Mouse (Mus musculus) forebrain, embryonic 10.5 days (tissue): ENCODE results near the gene Fat3. TPM values are rescaled to one million over a fixed set of nuclear protein-coding genes. Genes with fewer than 3 reads are reported as not detected.

Experiments
- DNase-seq: peaks from one replicate; pipeline ENCODE4 v3.0.0-alpha.2; 2017; ENCODE audit warnings: low spot score; ENCODE audit errors: extremely low spot score
- H3K27ac ChIP-seq: fragments of 300-500 bp; sonication (generic); 2 replicates; pipeline ENCODE4 v1.5.1; 2016; ENCODE audit warnings: mild to moderate bottlenecking
- H3K27me3 ChIP-seq: fragments of 300-500 bp; sonication (generic); 2 replicates; pipeline ENCODE4 v1.6.1; 2016; ENCODE audit warnings: mild to moderate bottlenecking; ENCODE audit not compliant: poor library complexity, severe bottlenecking
- H3K36me3 ChIP-seq: fragments of 300-500 bp; sonication (generic); replicated peaks from 2 replicates; pipeline ENCODE4 v1.6.1; 2016; ENCODE audit warnings: mild to moderate bottlenecking, moderate library complexity
- H3K4me1 ChIP-seq: fragments of 300-500 bp; sonication (generic); 2 replicates; pipeline ENCODE4 v1.6.1; 2016
- H3K4me3 ChIP-seq: fragments of 300-500 bp; sonication (generic); 2 replicates; pipeline ENCODE4 v1.5.1; 2016; ENCODE audit warnings: mild to moderate bottlenecking, moderate library complexity
- H3K9me3 ChIP-seq: fragments of 300-500 bp; sonication (generic); 2 replicates; pipeline ENCODE4 v1.6.1; 2016; ENCODE audit warnings: mild to moderate bottlenecking, moderate library complexity
- WGBS: fragments of 180-500 bp; shearing (Covaris S2); methylation state at CpG from one replicate; pipeline ENCODE4 v1.1.7; 2016; 5-methylcytosine and 5-hydroxymethylcytosine counted together
- polyA plus RNA-seq: library from polyadenylated mRNA; unstranded; fragments of >200 nt; fragmentation: Nextera tagmentation; extraction: Ambion mirVana; gene quantifications from 2 replicates; pipeline ENCODE4 v1.2.1, GENCODE M21; 2016

Fat3 gene
- polyA plus RNA-seq, 1 experiment from 2014 or later: 5.2 TPM

GRCm38 (mm10) chr9:16256577-16257207, 244.4 kb downstream of the Fat3 start:
- 82% methylated on average over 2 of the region's 2 CpGs for WGBS
- Histone ChIP-seq H3K36me3 (no peaks in the 10 kb centered on the region), H3K4me1 (peaks cover 25% of the 10 kb centered on the region), H3K4me3 (no peak overlapping the region), H3K27me3 (no peaks in the 10 kb centered on the region), H3K27ac (no peak overlapping the region), H3K9me3 (no peaks in the 10 kb centered on the region)
- DNase-seq: no peak

DNA sequence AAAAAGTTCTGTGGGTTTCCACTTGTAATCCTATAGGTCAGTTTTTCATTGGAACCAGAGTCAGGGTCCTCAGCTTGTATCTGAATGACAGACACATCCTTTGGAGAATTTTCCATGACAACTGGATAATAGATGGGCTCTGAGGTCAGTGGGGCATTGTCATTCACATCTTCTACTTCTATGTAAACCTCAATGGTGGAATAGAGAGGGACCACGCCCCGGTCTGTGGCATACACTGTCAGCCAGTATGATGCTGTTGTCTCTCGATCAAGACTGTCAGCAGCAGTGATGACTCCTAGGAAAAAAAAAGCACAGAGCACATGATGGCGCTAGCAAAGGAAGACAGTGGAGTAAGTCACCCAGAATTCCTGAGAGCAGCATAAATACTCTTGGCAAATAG, 254.3 kb downstream of the Fat3 start:
- DNase-seq: no peak
- Histone ChIP-seq H3K9me3 (no peaks in the 10 kb centered on the region), H3K4me3 (no peak overlapping the region), H3K27ac (no peak overlapping the region), H3K36me3 (no peaks in the 10 kb centered on the region), H3K27me3 (no peaks in the 10 kb centered on the region), H3K4me1 (no peaks in the 10 kb centered on the region)
- WGBS: 94% methylated on average over 4 of the region's 4 CpGs

DNA sequence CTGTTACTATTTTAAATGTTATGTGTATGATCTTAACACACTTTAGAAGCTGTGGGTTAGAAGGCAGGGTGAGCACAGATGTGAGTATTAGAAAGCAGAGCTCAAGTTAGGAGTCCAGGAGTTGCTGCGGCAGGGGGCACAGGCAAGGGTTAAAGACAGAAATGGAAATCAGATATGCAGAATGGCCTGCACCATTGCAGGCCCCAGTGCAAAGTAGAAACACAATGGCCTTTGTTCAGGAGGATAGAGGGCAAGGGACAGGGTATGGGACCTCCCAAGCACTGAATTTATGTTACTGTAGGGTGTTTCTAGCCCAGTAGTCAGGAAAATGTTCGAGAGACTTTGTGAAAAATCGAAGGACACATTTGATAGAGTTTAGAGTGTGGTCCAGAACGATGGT, 269.5 kb downstream of the Fat3 start:
- WGBS: 65% methylated on average over 4 of the region's 4 CpGs

GRCm38 (mm10) chr9:16228919-16229318, 272.2 kb downstream of the Fat3 start:
- no peak overlapping the region for H3K27ac ChIP-seq
- no peak overlapping the region for H3K4me3 ChIP-seq
- 88% methylated on average over 5 of the region's 5 CpGs for whole genome bisulfite sequencing
- no peaks in the 10 kb centered on the region for H3K36me3 ChIP-seq
- H3K27me3 ChIP-seq: no peaks in the 10 kb centered on the region
- DNase-seq: no peak
- H3K4me1 ChIP-seq: peaks cover 43% of the 10 kb centered on the region
- H3K9me3 ChIP-seq: no peaks in the 10 kb centered on the region

More for the DNA sequence above, 269.5 kb downstream of the Fat3 start:
- H3K4me3 ChIP-seq: no peak overlapping the region
- H3K27me3 ChIP-seq: no peaks in the 10 kb centered on the region
- peak overlapping the region; percentile 48; the same call in 1 of the 2 replicates for H3K27ac ChIP-seq
- no peak for DNase-seq
- H3K4me1 ChIP-seq: peaks cover 37% of the 10 kb centered on the region
- H3K9me3 ChIP-seq: no peaks in the 10 kb centered on the region
- H3K36me3 ChIP-seq: no peaks in the 10 kb centered on the region

DNA sequence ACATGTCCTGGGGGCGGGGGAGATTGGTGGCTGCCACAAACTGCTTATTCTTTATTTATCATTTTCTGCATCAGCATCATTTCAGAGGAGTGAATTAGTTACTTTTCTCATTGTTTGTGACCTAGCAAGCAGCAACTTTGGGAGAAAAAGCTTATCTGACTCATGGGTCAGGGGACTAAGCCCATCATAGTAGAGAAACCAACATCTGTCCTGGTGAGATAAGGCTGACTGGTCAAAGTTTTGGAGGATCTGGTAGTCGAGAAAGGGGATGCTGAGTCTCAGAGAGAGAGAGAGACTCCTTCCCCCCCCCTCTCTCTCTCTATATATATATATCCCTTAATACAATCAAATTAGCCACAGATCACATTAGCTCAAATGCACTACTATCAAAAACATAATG, 273.7 kb downstream of the Fat3 start:
- DNase-seq: no peak
- WGBS: 66% methylated on average over 2 of the region's 2 CpGs
- H3K4me1 ChIP-seq: peaks cover 45% of the 10 kb centered on the region
- H3K36me3 ChIP-seq: no peaks in the 10 kb centered on the region
- no peak overlapping the region for H3K27ac ChIP-seq
- H3K9me3 ChIP-seq: no peaks in the 10 kb centered on the region
- no peaks in the 10 kb centered on the region for H3K27me3 ChIP-seq
- no peak overlapping the region for H3K4me3 ChIP-seq

DNA sequence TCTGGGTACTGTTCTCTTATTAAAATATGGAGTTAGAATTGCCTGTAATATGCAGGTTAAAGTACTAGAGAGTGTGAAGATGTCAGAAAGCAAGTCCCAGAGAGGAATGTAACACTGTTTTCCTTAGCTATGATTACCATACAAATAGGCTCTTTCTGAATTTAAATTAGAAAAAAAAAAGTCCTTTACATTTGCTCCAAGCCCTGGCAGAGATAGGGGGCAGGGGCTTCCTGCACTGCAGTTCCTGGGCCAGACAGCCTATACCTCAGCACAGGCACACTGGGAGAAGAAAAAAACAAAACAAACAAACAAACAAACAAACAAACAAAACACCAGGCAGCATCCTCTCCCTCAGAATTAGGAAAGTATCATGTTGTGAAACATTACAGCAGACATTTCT, 274.5 kb downstream of the Fat3 start:
- no peaks in the 10 kb centered on the region for H3K27me3 ChIP-seq
- no peaks in the 10 kb centered on the region for H3K36me3 ChIP-seq
- H3K4me1 ChIP-seq: peaks cover 45% of the 10 kb centered on the region
- H3K4me3 ChIP-seq: no peak overlapping the region
- DNase-seq: no peak
- no peak overlapping the region for H3K27ac ChIP-seq
- no peaks in the 10 kb centered on the region for H3K9me3 ChIP-seq

- Histone ChIP-seq H3K4me1 (peaks cover 22% of the 10 kb centered on the region), H3K4me3 (no peak overlapping the region), H3K27ac (no peak overlapping the region), H3K36me3 (no peaks in the 10 kb centered on the region), H3K9me3 (no peaks in the 10 kb centered on the region), H3K27me3 (no peaks in the 10 kb centered on the region)
- DNase-seq: no peak
- 51% methylated on average over 5 of the region's 5 CpGs for WGBS
These were observed 279.2 kb downstream of the Fat3 start for GRCm38 (mm10) chr9:16221885-16222284.

- Histone ChIP-seq H3K9me3 (no peaks in the 10 kb centered on the region), H3K27ac (no peak overlapping the region), H3K36me3 (no peaks in the 10 kb centered on the region), H3K4me1 (peaks cover 38% of the 10 kb centered on the region), H3K27me3 (no peaks in the 10 kb centered on the region), H3K4me3 (no peak overlapping the region)
- WGBS: 73% methylated on average over 6 of the region's 6 CpGs
- DNase-seq: no peak
These were observed 284.9 kb downstream of the Fat3 start for GRCm38 (mm10) chr9:16216235-16216634.

GRCm38 (mm10) chr9:16214731-16215681, 286.1 kb downstream of the Fat3 start:
- no peak overlapping the region for H3K4me3 ChIP-seq
- H3K9me3 ChIP-seq: no peaks in the 10 kb centered on the region
- peaks cover 38% of the 10 kb centered on the region for H3K4me1 ChIP-seq
- DNase-seq: peak; percentile 59
- H3K36me3 ChIP-seq: no peaks in the 10 kb centered on the region
- WGBS: 54% methylated on average over 7 of the region's 7 CpGs
- 0 out of 2 replicates have a peak overlapping the region, but pooled peaks have one; percentile 25 for H3K27ac ChIP-seq
- no peaks in the 10 kb centered on the region for H3K27me3 ChIP-seq

DNA sequence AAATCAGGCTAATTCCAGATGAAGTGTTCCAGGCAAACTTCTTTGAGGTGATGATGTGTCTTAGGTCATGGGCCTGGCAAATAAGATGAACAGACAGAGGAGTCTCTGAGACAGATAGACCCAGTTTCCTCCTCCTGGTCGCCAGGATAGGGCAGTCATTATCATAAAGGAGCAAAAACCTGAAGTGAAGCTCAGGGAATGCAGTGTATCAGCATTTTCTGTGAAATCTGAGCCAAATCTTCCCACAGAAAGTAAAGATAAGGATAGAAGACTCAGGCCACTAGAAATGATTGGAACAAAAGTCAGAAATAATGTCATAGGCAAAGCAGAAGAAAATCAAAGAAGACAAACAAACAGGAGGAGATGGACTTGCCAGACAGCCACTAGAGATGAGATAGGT, 287.8 kb downstream of the Fat3 start:
- Histone ChIP-seq H3K36me3 (no peaks in the 10 kb centered on the region), H3K9me3 (no peaks in the 10 kb centered on the region), H3K27ac (no peak overlapping the region), H3K4me3 (no peak overlapping the region), H3K4me1 (peaks cover 38% of the 10 kb centered on the region), H3K27me3 (no peaks in the 10 kb centered on the region)
- DNase-seq: no peak
- WGBS: 60% methylated on average over 1 of the region's 1 CpGs

DNA sequence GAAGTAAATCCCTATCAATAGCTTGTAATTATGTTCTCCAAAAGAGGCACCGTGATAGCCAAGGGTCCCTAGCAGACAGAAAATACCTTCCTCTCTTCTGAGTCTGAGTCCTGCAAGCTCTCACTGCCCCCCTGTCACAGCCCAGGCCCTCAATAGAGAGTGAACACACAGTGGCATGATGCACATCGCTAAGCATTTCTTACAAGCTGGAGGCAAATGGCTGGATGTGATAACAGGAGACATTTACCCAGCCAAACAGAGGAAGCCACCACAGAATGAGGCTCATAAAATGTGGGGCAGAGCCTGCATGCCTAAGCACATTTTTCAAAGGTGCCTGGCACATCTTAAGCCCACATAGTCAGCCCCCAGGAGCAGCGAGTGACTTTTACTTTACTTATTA, 288.5 kb downstream of the Fat3 start:
- H3K9me3 ChIP-seq: no peaks in the 10 kb centered on the region
- H3K36me3 ChIP-seq: no peaks in the 10 kb centered on the region
- no peaks in the 10 kb centered on the region for H3K27me3 ChIP-seq
- WGBS: 72% methylated on average over 3 of the region's 3 CpGs
- H3K4me3 ChIP-seq: no peak overlapping the region
- H3K4me1 ChIP-seq: peaks cover 38% of the 10 kb centered on the region
- H3K27ac ChIP-seq: no peak overlapping the region
- no peak for DNase-seq

DNA sequence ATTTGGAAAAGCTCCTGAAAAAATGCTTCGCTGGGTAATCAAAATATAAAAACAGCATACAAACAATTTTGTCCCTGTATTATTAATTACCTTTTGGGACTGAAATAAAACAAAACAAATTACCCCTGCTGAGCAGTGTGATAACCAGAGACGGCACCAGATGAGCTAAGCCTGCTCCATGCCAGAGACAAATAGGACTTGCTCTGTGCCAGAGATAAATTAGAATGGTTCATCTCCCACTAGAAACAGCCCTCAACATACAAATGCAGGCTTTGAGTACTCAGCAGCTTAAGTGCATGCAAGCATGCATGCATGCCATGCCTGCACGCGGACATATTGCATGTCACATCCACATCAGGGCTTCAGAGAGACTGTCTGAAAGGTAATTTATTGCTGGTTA, 288.9 kb downstream of the Fat3 start:
- Histone ChIP-seq H3K27me3 (no peaks in the 10 kb centered on the region), H3K4me1 (peaks cover 38% of the 10 kb centered on the region), H3K27ac (no peak overlapping the region), H3K9me3 (no peaks in the 10 kb centered on the region), H3K36me3 (no peaks in the 10 kb centered on the region), H3K4me3 (no peak overlapping the region)
- no peak for DNase-seq
- 88% methylated on average over 4 of the region's 4 CpGs for WGBS

GRCm38 (mm10) chr9:16211468-16211867, 289.6 kb downstream of the Fat3 start:
- Histone ChIP-seq H3K9me3 (no peaks in the 10 kb centered on the region), H3K36me3 (no peaks in the 10 kb centered on the region), H3K4me3 (no peak overlapping the region), H3K27ac (no peak overlapping the region), H3K27me3 (no peaks in the 10 kb centered on the region), H3K4me1 (peaks cover 37% of the 10 kb centered on the region)
- WGBS: 66% methylated on average over 3 of the region's 3 CpGs
- no peak for DNase-seq
